Mouse (Mus musculus) lung, postnatal 10 days (tissue): ENCODE measurements around the gene Ccr4.
"Not testable (repeated sequence)": the region's sequence is repeated elsewhere in the genome, so short reads cannot be mapped to it uniquely, and the experiment has no call there.

Experiments used
- DNase-seq: peaks from one replicate; pipeline ENCODE4 v3.0.0; 2021

Gene Ccr4

GRCm38 (mm10) chr9:114522041-114522440 lies 17.3 kb upstream of the Ccr4 start:
- no peak for DNase-seq

GRCm38 (mm10) chr9:114520529-114520928 lies 15.8 kb upstream of the Ccr4 start:
- not testable (repeated sequence) for DNase-seq

GRCm38 (mm10) chr9:114518812-114519477 lies 14.2 kb upstream of the Ccr4 start:
- DNase-seq: no peak

GRCm38 (mm10) chr9:114517924-114518497 lies 13.3 kb upstream of the Ccr4 start:
- DNase-seq: no peak

GRCm38 (mm10) chr9:114515364-114515763 lies 10.6 kb upstream of the Ccr4 start, which contains the start of gene C130032M10Rik:
Gene C130032M10Rik, plus strand, starts transcription at chr9:114515697.
- peak; percentile 43 for DNase-seq

GRCm38 (mm10) chr9:114512831-114513230 lies 8.1 kb upstream of the Ccr4 start:
- no peak for DNase-seq

GRCm38 (mm10) chr9:114509785-114510184 lies 5.1 kb upstream of the Ccr4 start:
- no peak for DNase-seq

- no peak for DNase-seq
Observed at GRCm38 (mm10) chr9:114507421-114507820, 2.7 kb upstream of the Ccr4 start.

GRCm38 (mm10) chr9:114506564-114506963 lies 1.8 kb upstream of the Ccr4 start:
- DNase-seq: no peak

GRCm38 (mm10) chr9:114502711-114503427 lies 1.8 kb downstream of the Ccr4 start:
- DNase-seq: no peak

- DNase-seq: no peak
Observed at GRCm38 (mm10) chr9:114501913-114502312, 2.8 kb downstream of the Ccr4 start.

- DNase-seq: no peak
Observed at GRCm38 (mm10) chr9:114501111-114501510, 3.6 kb downstream of the Ccr4 start.

GRCm38 (mm10) chr9:114499783-114500515 lies 4.8 kb downstream of the Ccr4 start:
- DNase-seq: peak; percentile 81

- peak; percentile 93 for DNase-seq
Observed at GRCm38 (mm10) chr9:114498218-114498617, 6.5 kb downstream of the Ccr4 start.

- DNase-seq: no peak
Observed at GRCm38 (mm10) chr9:114496469-114496868, 8.2 kb downstream of the Ccr4 start.

GRCm38 (mm10) chr9:114487481-114488258 lies 17.0 kb downstream of the Ccr4 start:
- no peak for DNase-seq

- no peak for DNase-seq
Observed at GRCm38 (mm10) chr9:114486808-114487207, 17.9 kb downstream of the Ccr4 start.

GRCm38 (mm10) chr9:114484771-114485170 lies 19.9 kb downstream of the Ccr4 start:
- no peak for DNase-seq

- DNase-seq: no peak
Observed at GRCm38 (mm10) chr9:114480940-114481339, 23.8 kb downstream of the Ccr4 start.

- DNase-seq: no peak
Observed at GRCm38 (mm10) chr9:114477019-114477418, 27.7 kb downstream of the Ccr4 start.

- DNase-seq: no peak
Observed at GRCm38 (mm10) chr9:114471892-114472291, 32.8 kb downstream of the Ccr4 start.

GRCm38 (mm10) chr9:114468701-114469100 lies 36.0 kb downstream of the Ccr4 start:
- no peak for DNase-seq

- no peak for DNase-seq
Observed at GRCm38 (mm10) chr9:114468217-114468616, 36.5 kb downstream of the Ccr4 start.
